Mouse (Mus musculus) cerebellum, adult 18-20 months (tissue): ENCODE data around the gene Hoxa3.

ENCODE experiments used
- DNase-seq, 2 experiments: peaks; one replicate each; pipeline ENCODE4 v3.0.0; 2021

The Hoxa3 gene

DNA sequence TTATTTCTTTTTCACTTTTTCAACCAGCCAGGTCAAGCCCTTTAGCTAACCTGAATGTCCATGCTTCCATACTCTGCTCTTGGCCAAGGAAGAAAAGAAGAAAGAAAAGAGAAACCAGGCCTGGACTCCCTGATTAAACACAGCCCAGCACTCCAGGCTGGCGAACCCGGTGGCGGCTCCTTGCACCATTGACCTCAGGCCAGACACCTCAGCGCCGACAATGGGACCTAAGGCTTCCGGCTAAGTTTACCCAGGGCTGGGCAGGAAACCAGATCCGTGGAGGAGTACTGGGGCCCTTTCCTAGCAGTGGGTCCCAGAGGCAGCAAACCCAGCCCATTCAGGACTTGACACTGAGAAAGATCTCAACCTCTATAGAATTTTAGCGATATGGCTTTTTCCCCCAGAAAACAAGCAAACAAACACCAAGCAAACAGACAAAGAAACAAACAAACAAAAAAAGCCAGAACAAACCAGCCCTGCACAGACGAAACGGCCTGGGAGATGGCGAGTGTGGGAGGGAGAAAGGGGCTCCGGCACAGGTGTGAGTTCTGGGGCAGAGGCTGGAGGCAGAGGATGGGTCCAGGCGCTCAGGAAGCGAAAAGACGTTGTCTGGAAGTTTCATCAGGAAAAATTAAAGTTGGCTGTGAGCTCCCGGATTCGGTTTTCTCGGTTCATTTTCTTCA lies 18.9 kb upstream of the Hoxa3 start:
- DNase-seq, result no peak

DNA sequence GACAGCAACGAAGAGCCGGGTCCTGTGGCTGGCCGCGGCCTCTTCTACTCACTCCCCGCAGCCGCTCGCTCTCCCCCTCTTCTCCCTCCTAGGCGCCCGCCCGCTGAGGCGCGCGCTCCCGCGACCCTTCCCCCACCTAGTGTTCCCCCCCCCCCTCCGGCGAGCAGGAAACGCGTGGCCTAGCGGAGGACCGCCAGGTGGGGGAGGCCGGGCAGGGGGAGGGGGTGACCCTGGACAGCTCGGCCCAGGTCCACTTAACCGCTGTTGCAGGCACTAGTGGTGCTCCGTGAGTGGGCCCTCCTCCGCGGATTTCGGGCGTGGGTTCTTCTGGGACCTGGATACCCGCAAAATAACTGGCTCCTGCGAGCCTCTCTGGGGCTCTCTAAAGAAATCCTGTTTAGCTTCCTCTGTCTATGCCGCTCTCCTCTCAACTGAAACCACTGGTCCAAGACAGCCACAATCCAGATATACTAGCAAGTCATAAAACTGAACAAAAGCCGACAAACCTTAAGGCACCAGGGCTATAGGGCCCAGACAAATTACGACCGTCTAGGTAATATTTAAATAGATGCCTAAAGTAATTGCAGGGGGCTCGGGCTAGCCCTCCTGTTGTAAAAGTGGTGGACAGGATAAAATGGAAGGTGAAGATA lies 17.5 kb upstream of the Hoxa3 start, which contains the start of gene Hoxa9:
Gene Hoxa9, minus strand, starts transcription at position 574 of the 650 bp plus-strand sequence.
- DNase-seq, result no peak

DNA sequence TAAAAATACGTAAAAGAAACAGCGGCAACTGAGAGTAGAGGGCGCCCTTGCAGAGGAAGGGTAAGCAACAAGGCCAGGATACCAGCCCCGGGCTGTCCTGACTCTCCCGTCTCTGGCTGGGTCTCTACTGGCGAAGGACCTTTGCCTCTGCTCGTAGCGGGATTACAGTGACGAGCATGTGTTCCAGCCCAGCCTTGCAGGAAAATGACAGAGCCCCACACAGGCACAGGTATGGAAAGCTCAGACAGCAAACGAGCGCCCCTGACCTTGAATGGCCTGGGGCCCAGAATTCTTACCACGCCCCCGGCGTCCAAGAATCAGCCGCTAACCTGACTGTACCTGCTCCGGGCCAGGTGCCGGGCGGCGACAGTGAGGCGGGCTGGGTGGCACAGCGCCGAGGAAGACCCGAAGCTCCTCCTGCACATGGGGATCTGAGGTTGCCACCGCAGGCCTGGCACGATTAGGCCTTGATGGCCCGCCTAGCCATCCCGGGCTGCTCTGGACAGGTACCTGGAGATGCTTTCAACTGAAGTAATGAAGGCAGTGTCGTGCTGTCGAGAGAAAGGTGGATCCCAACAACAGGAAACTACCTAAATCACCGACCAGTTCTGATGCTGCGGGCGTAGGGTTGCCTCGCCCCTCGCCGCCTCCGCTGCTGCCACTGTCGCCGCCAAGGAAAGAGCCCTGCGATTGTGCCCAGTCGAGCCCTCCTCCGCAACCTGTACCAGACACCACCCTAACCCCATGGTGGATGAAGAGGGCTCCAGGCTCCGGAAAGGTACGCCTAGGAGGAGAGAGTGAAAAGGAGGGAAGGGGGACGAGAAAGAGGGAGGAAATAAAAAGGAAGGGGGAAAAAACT lies 16.7 kb upstream of the Hoxa3 start:
- no peak for DNase-seq

DNA sequence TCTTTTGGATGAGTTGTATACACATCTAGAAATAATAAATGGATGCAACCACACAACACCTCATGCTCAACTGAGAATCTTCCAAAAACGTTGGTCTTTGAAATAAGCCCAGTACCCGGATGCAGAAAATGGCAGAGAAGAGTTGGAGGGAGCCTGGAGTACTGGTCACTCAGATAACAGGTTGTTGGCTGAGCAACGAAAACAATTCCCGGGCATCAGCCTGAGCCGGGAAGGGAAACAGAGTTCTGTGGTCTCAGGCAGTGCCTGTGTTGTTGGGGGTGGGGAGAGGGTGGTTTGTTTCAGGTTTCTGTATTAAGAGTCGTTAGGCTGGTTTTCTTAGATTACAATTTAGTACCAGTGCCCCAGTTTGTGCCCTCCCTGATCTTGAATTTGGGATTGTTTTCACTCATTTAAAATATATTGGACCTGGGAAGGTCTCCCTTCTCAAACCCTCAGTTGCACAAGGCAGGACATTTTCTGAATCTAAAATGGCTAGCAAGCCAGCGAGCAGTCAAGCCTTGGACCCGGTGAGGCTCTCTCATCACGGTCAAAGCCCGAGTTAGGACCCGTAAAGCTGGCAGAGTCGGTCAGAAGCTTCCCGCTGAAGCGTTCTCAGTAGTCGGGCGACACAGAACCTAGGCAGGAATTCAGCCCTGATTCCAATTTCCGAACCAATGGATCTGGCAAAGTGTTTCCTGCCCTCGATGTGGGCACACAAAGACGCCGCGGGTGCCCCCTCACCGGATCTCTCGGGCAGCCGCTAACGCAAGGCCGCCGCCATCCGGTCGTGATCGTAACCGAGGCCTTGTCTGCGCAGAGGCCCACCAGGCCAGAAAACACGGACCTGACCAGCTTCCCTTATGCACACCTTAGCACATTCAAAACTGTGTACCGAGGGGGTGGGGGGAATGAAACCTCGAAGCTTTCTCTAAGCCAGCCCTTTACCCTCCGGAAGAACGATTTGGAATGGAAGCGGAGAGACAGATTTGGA lies 15.6 kb upstream of the Hoxa3 start:
- DNase-seq, result no peak

DNA sequence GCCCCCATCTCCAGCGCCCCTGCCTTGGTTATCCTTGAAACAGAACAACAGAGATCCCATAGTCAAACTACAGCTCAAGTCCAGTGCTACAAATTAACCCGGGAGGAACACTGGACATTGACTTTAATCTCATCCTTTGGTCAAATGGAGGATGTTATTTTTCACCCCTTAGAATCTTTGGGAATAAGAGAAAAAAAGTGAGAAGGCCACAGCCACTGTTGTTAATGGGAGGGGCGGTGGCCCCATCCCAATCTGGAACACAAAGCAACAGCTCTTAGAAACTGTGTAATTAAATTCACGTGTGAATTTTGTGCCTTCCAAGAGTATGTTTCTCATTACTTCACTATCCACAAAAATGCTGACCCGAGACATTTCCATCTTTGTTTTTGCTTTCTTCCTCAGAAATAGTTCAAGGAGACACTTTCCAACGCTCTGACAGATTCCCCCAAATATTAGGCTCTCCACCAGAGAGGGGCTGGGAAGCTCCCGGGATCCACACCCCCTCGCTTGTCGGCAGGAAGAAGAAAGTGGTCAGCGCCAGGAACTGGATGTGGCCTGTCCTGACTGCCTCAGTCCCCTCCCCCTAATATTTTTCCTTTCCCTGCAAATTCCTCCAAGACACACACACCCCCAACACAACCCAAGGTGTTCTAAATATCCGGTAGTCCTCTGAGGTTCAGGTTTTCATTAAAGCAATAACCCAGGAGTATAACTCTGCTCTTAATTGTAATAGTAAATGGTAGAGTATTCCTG lies 14.5 kb upstream of the Hoxa3 start:
- DNase-seq, result no peak

DNA sequence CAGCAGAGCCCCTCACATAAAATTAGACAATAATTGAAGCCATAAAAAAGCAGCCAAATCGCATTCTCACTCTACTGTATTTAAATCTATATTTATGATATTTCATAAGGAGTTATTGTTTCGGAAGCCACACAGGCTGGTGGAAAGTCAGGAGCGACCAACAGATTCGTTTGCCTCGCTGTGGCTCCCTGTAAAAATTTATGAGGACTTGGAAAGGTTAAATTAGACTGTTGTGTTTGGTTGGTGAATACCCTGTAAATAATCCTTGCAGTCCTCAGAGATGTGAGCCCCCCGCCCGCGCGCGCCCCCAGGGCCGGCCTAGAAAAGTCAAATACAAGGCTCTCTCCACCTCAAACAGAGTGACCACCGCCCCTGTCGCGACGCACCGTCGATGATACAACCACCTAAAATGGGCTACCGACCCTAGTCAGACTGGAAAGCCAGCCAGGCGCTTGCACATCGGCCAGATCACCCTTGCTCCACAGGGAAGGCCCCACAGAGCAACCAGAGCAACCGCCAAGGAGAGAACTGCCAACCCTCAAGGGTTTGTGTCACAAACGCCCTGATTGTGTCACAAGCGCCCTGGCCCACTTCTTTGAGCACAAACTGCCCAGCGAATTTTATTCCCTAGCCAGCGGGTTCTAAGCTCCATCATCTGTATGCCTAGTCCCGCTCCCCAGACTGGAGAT lies 13.6 kb upstream of the Hoxa3 start:
- no peak for DNase-seq

DNA sequence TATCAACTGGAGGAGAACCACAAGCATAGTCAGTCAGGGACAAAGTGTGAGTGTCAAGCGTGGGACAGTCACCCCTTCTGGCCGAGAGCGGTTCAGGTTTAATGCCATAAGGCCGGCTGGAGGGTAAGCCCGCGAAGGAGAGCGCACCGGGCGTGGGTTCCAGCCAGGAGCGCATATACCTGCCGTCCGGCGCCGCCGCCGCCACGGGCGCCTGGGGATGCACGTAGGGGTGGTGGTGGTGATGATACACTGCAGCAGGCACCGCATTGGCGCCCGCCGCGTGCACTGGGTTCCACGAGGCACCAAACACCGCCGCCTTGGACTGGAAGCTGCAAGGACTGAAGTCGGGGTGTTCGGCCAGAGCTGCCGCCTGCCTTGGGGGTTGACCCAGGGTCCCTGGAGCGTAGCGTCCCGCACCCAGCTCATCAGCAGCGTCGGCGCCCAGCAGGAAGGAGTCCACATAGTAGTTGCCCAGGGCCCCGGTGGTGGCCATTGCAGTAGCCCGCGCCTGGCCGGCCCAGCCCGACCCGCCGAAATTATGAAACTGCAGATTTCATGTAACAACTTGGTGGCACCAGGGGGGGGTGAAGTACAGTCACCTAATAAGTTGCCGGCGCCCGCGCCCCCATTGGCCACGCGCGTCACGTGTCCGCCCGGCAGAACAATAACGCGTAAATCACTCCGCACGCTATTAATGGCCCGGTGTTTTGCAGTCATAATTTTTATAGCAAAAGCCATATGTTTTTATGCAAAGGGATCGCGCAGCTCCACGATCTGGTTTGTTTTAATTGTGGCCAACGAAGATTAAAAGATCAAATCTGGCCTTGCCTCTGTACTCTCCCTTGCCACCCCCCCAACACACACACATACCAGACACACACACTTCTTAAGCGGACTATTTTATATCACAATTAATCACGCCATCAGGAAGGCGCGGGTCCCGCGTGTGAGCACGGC lies 12.8 kb upstream of the Hoxa3 start:
- no peak for DNase-seq

DNA sequence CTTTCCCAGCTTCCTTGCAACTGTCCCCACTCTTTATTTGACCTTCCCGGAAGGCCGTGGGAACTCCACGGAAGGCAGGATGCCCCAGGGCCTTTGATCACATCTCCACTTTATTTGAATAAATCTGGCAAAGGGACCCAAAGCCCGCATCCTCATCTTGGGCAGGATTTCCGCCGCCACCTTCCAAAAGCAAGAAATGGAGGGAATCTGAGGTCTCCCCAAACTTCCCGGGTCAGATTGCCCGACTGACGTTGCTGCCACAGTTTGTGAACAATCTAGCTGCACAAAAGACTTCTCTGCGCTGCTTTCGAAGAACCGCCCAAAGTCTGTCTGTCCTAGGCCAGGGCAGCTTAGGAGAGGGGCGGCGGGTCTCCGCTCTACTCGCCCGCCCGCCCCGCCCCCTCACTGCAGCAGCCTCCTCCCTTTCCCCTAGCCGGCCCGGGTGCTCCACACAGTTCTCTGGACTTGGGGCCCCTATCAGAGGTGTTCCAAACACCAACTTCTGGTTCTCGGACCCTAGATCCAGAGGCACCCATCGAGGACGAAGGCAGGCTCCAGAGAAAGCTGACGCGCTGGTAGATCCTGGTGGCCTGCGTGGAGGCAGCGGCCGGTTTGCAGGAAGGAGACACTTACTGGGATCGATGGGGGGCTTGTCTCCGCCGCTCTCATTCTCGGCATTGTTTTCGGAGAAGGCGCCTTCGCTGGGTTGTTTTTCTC lies 11.9 kb upstream of the Hoxa3 start:
- no peak for DNase-seq

DNA sequence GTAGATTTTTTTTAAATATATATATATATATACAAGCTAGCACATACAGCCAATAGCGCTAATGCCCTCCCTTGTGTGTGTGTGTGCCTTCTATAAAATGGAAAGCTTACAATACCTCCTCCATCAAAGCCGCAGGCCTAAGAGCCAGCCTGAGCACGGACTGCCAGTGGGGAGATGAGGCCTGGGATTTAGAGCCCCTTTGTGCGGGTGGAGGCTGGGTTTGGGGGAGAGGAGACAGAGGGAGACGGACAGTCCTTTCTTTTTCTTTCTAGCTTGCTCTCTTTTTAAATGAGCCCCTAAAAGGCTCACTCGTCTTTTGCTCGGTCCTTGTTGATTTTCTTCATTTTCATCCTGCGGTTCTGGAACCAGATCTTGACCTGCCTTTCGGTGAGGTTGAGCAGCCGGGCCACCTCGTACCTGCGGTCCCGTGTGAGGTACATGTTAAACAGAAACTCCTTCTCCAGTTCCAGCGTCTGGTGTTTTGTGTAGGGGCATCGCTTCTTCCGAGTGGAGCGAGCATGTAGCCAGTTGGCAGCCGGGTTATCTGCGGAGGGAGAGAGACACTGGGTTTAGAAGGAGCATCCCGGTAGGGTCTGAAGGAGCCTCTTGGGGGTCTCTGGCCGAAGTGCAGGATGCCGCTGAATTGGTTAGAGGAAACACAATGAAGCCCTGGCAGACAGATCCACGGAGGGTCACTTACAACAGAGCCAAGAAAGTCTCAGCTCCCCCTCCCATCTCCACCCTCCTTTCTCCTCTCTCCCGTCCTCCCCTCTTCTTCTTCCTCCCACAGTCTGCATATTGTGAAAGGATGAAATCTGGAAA lies 11.0 kb upstream of the Hoxa3 start:
- DNase-seq, result no peak

DNA sequence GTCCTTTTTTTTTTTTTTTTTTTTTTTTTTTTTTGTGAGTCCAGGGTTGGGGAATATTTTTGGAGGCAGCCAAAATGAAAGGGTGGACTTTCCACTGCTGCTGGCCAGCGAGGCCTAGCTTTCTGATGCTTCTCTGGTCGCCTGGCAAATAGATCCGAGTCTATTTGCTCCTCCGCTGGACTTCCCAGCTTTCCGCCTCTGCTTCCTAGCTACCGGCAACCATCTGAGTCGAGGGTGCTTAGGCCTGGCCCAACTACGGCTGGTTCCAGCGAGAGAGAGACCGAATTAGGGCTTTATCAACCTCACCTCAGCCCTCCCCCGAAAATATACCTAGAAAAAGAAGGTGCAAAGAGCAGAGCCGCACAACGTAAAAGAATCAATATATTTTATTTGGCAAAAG lies 9.6 kb upstream of the Hoxa3 start:
- no peak for DNase-seq

DNA sequence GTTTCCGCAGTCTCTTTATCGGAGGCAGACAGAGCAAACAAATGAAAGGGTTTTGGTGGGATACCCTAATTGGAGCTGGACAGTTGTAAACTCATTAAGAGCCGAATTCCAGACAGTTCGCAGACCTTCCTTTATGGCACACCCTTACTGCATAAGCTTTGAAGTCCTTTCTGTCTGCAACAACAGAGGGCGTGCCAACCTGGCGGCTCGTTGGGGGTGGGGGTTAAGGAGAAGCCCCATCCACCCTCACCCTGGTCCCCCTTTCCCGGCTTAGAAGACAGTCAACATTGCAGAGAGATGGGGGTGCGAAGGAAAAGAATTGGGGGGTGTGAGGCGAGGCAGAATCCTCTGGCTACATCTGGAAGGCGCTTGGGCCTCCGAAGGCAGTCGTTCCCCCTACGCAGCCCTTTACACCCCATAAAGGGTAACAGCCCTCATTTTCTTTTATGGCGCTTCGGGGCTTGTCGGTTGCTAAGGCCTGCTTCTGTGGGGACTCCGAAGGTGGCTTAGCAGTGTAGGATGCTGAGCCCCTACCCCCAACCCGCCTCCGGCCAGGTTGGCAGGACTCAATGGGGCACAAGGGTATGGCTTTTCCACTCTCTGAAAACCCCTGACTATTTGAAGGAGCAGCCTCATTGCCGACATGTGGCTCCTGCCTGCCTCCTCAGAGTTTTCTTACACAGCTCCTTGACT lies 9.0 kb upstream of the Hoxa3 start:
- no peak for DNase-seq

DNA sequence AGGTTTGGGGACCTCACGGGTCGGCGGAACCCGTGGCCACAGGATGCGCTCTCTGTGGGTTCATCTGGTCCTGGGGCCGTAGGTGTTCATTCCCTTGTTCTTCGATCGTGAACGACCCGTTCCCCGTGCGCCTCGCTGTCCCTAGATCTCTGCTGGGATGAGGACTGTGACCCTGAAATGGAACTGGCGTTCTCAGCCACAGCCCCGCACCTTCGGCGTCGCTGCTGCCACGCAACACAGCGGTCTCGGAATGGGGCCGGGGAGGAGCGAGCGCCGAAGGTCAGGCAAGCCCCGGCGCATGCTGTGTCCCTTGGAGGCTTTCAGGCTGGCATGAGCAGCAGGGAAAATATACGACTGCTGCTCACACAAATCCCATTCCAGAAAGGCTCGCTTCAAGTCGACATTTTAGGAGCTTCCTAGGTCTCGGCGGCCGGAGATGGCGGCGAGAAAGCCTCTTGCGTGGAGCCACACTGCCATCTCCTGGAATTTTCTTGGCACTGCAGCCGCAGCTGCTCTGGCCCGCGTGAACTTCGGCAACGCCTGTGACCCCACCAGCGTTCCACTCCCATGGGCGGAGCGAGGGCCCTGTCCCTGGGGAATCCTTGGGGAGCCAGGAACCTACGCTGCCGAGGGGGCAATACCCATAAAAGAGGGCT lies 8.3 kb upstream of the Hoxa3 start, which contains the start of gene Hoxa7:
Gene Hoxa7, minus strand, starts transcription at position 518 of the 656 bp plus-strand sequence.
- peak; percentile 69 to 84 for DNase-seq

DNA sequence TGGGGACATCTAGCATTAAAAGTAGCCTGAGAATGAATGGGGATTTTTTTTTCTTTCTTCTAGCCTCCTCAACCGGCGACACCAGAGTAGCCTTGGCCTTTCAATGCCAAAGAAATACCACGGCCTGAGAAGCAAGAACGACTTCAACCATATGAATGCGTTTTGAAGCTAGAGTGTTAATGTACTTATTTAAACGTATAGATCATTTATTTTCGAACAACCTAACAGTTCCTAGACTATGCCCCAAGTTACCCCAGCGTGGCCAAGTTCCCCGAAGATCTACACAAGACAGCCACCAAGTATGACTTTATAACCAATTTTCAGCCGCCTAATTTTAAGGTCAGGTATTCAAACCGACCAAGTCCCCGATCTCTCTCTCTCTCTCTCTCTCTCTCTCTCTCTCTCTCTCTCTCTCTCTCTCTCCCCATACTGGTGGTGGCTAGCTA lies 7.8 kb upstream of the Hoxa3 start:
- DNase-seq, result no peak

DNA sequence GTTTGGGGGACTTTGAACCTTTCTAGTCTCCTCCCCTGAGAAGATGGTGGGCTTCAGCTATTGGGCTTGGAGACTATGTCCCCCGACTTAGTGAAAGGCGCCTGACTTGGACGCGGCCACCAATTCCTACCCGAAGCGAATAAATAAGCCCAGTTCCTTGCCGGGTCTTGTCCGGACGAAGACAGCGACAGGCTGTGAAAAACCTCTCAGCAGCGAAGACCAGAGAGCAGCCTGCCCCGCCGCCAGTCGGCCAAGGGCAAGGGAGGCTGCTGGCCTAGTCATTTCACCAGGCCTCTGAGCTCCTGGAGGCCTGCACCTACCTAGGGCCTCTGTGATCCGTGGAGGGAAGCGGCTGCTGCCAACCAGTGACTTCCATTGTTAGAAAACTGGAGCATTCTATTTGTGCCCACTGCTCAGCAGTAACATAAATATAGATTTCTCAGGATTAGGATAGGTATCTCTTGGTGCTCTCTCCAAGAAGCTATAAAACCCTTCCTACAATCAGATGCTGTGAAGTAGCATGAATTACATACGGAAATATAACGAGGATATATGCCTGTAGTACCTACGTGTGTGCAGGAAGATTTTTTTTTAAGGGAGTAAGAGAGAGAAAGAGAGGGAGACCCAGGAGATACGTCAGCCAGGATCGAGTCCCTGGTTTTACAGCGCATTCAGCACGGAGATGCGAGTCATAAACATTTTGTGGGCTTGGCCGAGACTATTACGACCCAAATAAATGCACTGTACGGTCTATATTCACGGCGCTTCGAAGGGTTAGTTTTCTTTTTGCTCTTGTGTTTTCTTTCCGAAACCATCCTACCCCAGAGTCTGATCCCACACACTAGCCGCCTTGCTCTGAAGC lies 7.1 kb upstream of the Hoxa3 start:
- no peak for DNase-seq

DNA sequence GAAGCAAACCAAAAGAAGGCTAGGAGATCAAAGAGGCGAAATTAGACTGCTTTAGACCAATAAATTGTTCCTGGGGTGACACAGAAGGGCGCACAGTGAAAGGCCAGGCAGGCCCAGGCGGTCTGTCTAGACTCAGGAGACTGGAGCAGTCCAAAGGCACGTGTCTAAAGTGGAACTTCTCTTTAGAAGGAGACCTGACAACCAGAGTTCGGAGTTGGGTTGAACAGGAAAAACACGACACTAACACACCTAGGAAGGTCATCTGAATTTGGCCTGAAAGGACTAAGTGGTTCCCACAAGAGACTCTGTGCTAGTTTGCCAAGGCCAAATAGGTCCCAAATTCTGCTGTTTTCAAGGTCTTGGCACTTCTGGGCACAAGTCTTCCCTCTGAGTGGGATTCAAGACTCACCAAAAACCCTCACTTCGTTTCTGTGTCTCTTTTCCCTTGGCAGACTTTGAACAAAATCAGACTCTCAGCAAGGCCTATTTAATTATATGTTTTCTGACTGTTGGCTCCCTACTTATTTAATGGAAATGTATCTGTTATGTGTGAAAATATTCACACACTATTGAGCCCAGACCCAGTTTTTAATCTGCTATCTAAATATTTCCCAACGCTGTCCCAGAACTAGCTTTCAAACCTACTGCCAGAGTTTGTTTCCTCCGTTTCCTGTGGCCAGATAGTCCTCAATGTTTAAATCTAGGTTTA lies 6.3 kb upstream of the Hoxa3 start:
- no peak for DNase-seq
